23 mouse cellular contexts compared by ENCODE assay signal in the genomic region with DNA sequence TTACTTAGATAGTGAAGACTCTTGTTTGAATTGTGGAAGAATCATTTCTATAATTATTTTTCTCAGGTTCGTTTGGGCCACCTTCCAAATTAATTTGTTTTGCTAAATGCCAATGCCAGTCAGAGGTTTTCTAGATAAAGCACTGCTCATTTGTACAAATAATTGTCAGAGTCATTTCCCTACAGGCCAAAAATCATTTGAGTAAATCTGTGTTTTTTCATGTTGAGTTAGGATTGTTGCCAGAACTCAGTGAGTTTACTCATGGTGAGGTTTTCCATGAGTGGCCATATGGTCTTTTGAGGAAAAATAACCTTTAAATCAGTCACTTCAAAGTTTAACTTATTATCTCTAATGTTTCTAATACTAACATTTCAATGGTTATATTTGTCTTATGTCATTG.
DNase-seq lines count a peak whose midpoint lies in the region; ATAC-seq and TF ChIP-seq lines count a peak whose summit lies in the region.
"Had no signal": no experiment of that assay in that cellular context is flagged by ENCODE, and none has a peak within 500 bp of the region (broad histone marks: within the 10 kb centered on the region; RNA-seq: fewer than 3 reads in every experiment).

No protein-coding gene starts in this region.

- no peak overlapping the region for H3K4me2 ChIP-seq in hindbrain, postnatal 0 days (ENCODE audit: low read depth, low read length)
- H3K4me2 ChIP-seq in hindbrain, embryonic 13.5 days = no peak overlapping the region
- no peak overlapping the region for H3K4me2 ChIP-seq in midbrain, postnatal 0 days (ENCODE audit: low read depth, low read length, poor library complexity, severe bottlenecking)
- no peak overlapping the region for H3K4me2 ChIP-seq in midbrain, embryonic 13.5 days (replicated peaks)
- H3K4me2 ChIP-seq: embryonic facial prominence, embryonic 12.5 days; forebrain, embryonic 13.5 days; forebrain, embryonic 15.5 days had no signal

- no peak for TF ChIP-seq CTCF in hindbrain, postnatal 0 days (IDR thresholded peaks at IDR 0.05; ENCODE audit: low read depth)
- no peak for TF ChIP-seq CTCF in midbrain, postnatal 0 days (IDR thresholded peaks at IDR 0.05)

- WGBS in hindbrain, postnatal 0 days = 67% methylated on average over 1 of the region's 1 CpGs
- 82% methylated on average over 1 of the region's 1 CpGs for WGBS in hindbrain, embryonic 13.5 days
- 73% methylated on average over 1 of the region's 1 CpGs for WGBS in midbrain, postnatal 0 days
- WGBS in midbrain, embryonic 13.5 days = 76% methylated on average over 1 of the region's 1 CpGs

- H3K27me3 ChIP-seq in hindbrain, postnatal 0 days (ENCODE audit: insufficient read depth, low read length) = no peaks in the 10 kb centered on the region
- no peaks in the 10 kb centered on the region for H3K27me3 ChIP-seq in hindbrain, embryonic 13.5 days
- H3K27me3 ChIP-seq in midbrain, postnatal 0 days (ENCODE audit: insufficient read depth, low read length) = no peaks in the 10 kb centered on the region
- no peaks in the 10 kb centered on the region for H3K27me3 ChIP-seq in midbrain, embryonic 13.5 days
- H3K27me3 ChIP-seq: CH12.LX; embryonic facial prominence, embryonic 12.5 days; forebrain, embryonic 13.5 days; forebrain, embryonic 15.5 days; Patski had no signal

- no peak overlapping the region for H3K9ac ChIP-seq in hindbrain, postnatal 0 days (replicated peaks; ENCODE audit: low read length)
- H3K9ac ChIP-seq in hindbrain, embryonic 13.5 days = no peak overlapping the region
- no peak overlapping the region for H3K9ac ChIP-seq in midbrain, postnatal 0 days (replicated peaks; ENCODE audit: low read length, poor library complexity, severe bottlenecking)
- no peak overlapping the region for H3K9ac ChIP-seq in midbrain, embryonic 13.5 days (replicated peaks)
- H3K9ac ChIP-seq: embryonic facial prominence, embryonic 12.5 days; forebrain, embryonic 13.5 days; forebrain, embryonic 15.5 days; forebrain, postnatal 0 days had no signal

- no peaks in the 10 kb centered on the region for H3K4me1 ChIP-seq in hindbrain, postnatal 0 days (ENCODE audit: insufficient read depth, low read length)
- no peaks in the 10 kb centered on the region for H3K4me1 ChIP-seq in hindbrain, embryonic 13.5 days (replicated peaks)
- no peaks in the 10 kb centered on the region for H3K4me1 ChIP-seq in midbrain, postnatal 0 days (ENCODE audit: insufficient read depth, low read length)
- no peaks in the 10 kb centered on the region for H3K4me1 ChIP-seq in midbrain, embryonic 13.5 days (replicated peaks)
- H3K4me1 ChIP-seq: embryonic facial prominence, embryonic 10.5 days; embryonic facial prominence, embryonic 12.5 days; forebrain, embryonic 13.5 days; forebrain, embryonic 15.5 days had no signal

- ATAC-seq in cerebellum, adult (ENCODE audit: insufficient number of reproducible peaks, low FRiP score, low TSS enrichment) = 0 out of 2 replicates have a peak, but pooled peaks have one; percentile 31
- ATAC-seq in hindbrain, postnatal 0 days = no peak
- no peak for ATAC-seq in hindbrain, embryonic 13.5 days (ENCODE audit: low FRiP score)
- no peak for ATAC-seq in midbrain, postnatal 0 days (ENCODE audit: low FRiP score)
- ATAC-seq in midbrain, embryonic 13.5 days = no peak
- ATAC-seq: activated CD4-positive, CD25-positive, alpha-beta regulatory T cell, adult 4 months; CD4-positive, CD25-positive, alpha-beta regulatory T cell, adult 4 months; forebrain, embryonic 13.5 days; forebrain, embryonic 15.5 days; forebrain, postnatal 0 days; Patski had no signal

- no peaks in the 10 kb centered on the region for H3K36me3 ChIP-seq in hindbrain, postnatal 0 days (ENCODE audit: insufficient read depth, low read length)
- H3K36me3 ChIP-seq in hindbrain, embryonic 13.5 days = no peaks in the 10 kb centered on the region
- no peaks in the 10 kb centered on the region for H3K36me3 ChIP-seq in midbrain, postnatal 0 days (ENCODE audit: insufficient read depth, low read length)
- H3K36me3 ChIP-seq in midbrain, embryonic 13.5 days = no peaks in the 10 kb centered on the region
- H3K36me3 ChIP-seq: embryonic facial prominence, embryonic 10.5 days; embryonic facial prominence, embryonic 12.5 days; forebrain, embryonic 15.5 days; G1E had no signal

- no peaks in the 10 kb centered on the region for H3K9me3 ChIP-seq in hindbrain, postnatal 0 days (ENCODE audit: low read length)
- no peaks in the 10 kb centered on the region for H3K9me3 ChIP-seq in hindbrain, embryonic 13.5 days
- no peaks in the 10 kb centered on the region for H3K9me3 ChIP-seq in midbrain, postnatal 0 days (ENCODE audit: low read length)
- H3K9me3 ChIP-seq in midbrain, embryonic 13.5 days = no peaks in the 10 kb centered on the region
- H3K9me3 ChIP-seq: embryonic facial prominence, embryonic 10.5 days; embryonic facial prominence, embryonic 12.5 days; forebrain, embryonic 13.5 days; forebrain, embryonic 15.5 days; G1E had no signal

- no peak for DNase-seq in cerebellum, adult 18-20 months
- DNase-seq in hindbrain, postnatal 0 days (ENCODE audit: low spot score) = peak; percentile 1
- DNase-seq in midbrain, postnatal 0 days (ENCODE audit: low spot score) = peak; percentile 22
- DNase-seq in ovary, postnatal 14 days (ENCODE audit: low spot score) = no peak
- DNase-seq: adrenal gland, adult 8-10 months; adrenal gland, postnatal 14 days; adrenal gland, postnatal 36 days; B cell, adult 2 months; cerebellum, adult 11 months; cerebellum, adult 9-11 months; forebrain, postnatal 0 days had no signal

- H3K27ac ChIP-seq in hindbrain, postnatal 0 days = no peak overlapping the region
- H3K27ac ChIP-seq in hindbrain, embryonic 13.5 days = no peak overlapping the region
- no peak overlapping the region for H3K27ac ChIP-seq in midbrain, postnatal 0 days (ENCODE audit: low read depth, low read length)
- H3K27ac ChIP-seq in midbrain, embryonic 13.5 days = no peak overlapping the region
- H3K27ac ChIP-seq: embryonic facial prominence, embryonic 10.5 days; embryonic facial prominence, embryonic 12.5 days; forebrain, embryonic 13.5 days; forebrain, embryonic 15.5 days had no signal

- no peak overlapping the region for H3K4me3 ChIP-seq in hindbrain, postnatal 0 days (ENCODE audit: low read length)
- no peak overlapping the region for H3K4me3 ChIP-seq in hindbrain, embryonic 13.5 days
- H3K4me3 ChIP-seq in midbrain, postnatal 0 days (ENCODE audit: low read depth, low read length) = no peak overlapping the region
- H3K4me3 ChIP-seq in midbrain, embryonic 13.5 days (replicated peaks) = no peak overlapping the region
- H3K4me3 ChIP-seq: embryonic facial prominence, embryonic 10.5 days; embryonic facial prominence, embryonic 12.5 days; forebrain, embryonic 13.5 days; forebrain, embryonic 15.5 days had no signal

Comparison
In these comparisons a context has a peak if more than half of its experiments do, and no peak if none do; other contexts are left out.
1. DNase-seq: peak in hindbrain, postnatal 0 days (single experiment) and midbrain, postnatal 0 days (single experiment); none in cerebellum, adult 18-20 months (0 of 2) and ovary, postnatal 14 days (single experiment).